Mouse (Mus musculus): ENCODE data around the gene Gjb3. TPM values are rescaled to one million over a fixed set of nuclear protein-coding genes. Genes with fewer than 3 reads are reported as not detected.

Gjb3 gene
- total RNA-seq (2014; rRNA removed) (not detected in 2 replicates), polyA plus RNA-seq (2012; rRNA removed) (not detected in 2 replicates)

DNA sequence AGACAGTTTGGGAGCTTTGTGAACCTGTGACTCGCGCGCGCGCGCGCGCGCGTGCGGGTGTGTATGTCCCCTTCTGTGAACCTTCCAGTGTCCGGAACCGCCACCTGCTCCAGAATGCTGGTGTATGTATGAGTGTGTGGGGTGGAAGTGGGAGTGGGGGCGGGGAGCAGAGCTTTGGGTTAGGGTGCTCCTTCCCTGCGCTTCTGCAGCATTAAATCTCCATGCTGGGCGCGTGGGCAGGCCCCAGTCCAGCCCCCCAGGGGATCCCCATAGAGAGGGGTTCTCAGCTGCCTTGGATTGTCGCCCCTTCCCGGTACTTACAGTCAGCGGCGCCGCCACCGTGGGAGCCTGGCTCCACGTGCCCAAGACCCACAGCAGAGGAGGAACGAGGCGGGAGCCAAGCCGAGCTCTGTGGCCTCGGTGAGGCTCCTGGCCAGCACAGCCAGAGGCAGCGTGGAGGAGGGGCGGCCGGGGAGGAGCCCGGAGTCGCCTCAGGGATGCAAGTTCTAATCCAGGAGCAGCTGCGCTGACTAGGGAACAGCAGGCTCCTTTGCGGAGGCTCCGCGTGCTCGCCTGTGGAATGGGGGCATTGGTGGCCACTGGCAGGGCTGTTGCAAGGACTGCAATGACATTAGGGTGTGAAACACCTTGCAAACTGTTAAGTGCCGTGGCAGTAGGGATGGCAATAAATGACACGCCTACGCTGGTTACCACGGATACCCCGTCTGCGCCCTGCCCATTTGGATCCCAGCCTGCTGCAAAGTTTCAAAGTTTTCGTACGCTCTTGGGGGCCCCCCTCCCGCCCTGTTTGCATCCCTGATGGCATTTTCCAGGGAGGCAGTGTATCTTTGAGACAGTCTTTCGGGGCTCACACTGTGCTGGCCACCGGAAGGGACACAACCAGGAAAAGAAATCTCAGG lies at the start of gene Gjb3:
Gene Gjb3, minus strand, starts transcription at position 664 of the 920 bp plus-strand sequence.
- TF ChIP-seq CTCF (IDR thresholded peaks at IDR 0.05; ENCODE audit: low read depth, low read length), result no peak
- no peak for TF ChIP-seq POLR2A (IDR thresholded peaks at IDR 0.05; ENCODE audit: extremely low read depth, insufficient read depth, low read length)
- peaks cover 2% of the 10 kb centered on the region; the same call in 1 of the 2 replicates for H3K27me3 ChIP-seq (ENCODE audit: control insufficient read depth, insufficient read depth, low read length)
- H3K4me3 ChIP-seq (ENCODE audit: insufficient read depth, low read depth, low read length), result no peak within 1 kb of the TSS
- DNase-seq (ENCODE audit: extremely low read depth, low read depth, low spot score), result no peak
- H3K9ac ChIP-seq (ENCODE audit: low read depth, low read length), result no peak within 1 kb of the TSS
- H3K4me1 ChIP-seq (ENCODE audit: control insufficient read depth, insufficient read depth, low read length), result no peaks in the 10 kb centered on the region
- H3K79me2 ChIP-seq (ENCODE audit: control insufficient read depth, insufficient read depth, low read length), result no peaks in the 10 kb centered on the region
- no peaks in the 10 kb centered on the region for H3K36me3 ChIP-seq (ENCODE audit: control insufficient read depth, insufficient read depth, low read length)
- 4% methylated on average over 49 of the region's 49 CpGs for WGBS
- no peak within 1 kb of the TSS for H3K27ac ChIP-seq (replicated peaks; ENCODE audit: insufficient read depth, low read depth, low read length)

DNA sequence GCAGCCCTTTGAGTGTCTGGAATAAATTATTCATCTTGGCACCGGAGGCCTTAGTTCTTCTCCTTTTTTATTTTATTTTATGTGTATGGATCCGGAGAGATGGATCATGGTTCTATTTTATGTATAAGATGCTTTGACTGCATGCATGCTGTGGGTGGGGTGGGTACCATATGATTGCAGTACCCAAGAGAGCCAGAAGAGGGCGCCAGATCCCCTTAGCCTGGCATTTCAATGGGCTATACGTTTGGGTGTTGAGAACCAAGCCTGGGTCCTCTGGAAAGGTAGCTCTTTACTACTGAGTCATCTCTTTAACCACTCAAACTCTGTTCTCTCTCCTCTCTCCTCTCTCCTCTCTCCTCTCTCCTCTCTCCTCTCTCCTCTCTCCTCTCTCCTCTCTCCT lies 46.7 kb upstream of the Gjb3 start:
- TF ChIP-seq POLR2A (IDR thresholded peaks at IDR 0.05; ENCODE audit: extremely low read depth, insufficient read depth, low read length) (no peak), CTCF (IDR thresholded peaks at IDR 0.05; ENCODE audit: low read depth, low read length) (peak; percentile 65)
- Histone ChIP-seq H3K36me3 (ENCODE audit: control insufficient read depth, insufficient read depth, low read length) (no peaks in the 10 kb centered on the region), H3K27ac (replicated peaks; ENCODE audit: insufficient read depth, low read depth, low read length) (no peak overlapping the region), H3K4me1 (ENCODE audit: control insufficient read depth, insufficient read depth, low read length) (no peaks in the 10 kb centered on the region), H3K79me2 (ENCODE audit: control insufficient read depth, insufficient read depth, low read length) (no peaks in the 10 kb centered on the region), H3K27me3 (ENCODE audit: control insufficient read depth, insufficient read depth, low read length) (no peaks in the 10 kb centered on the region; the same call in 1 of the 2 replicates), H3K9ac (ENCODE audit: low read depth, low read length) (no peak overlapping the region), H3K4me3 (ENCODE audit: insufficient read depth, low read depth, low read length) (no peak overlapping the region)
- no peak for DNase-seq (ENCODE audit: extremely low read depth, low read depth, low spot score)
- 30% methylated on average over 4 of the region's 4 CpGs for WGBS

DNA sequence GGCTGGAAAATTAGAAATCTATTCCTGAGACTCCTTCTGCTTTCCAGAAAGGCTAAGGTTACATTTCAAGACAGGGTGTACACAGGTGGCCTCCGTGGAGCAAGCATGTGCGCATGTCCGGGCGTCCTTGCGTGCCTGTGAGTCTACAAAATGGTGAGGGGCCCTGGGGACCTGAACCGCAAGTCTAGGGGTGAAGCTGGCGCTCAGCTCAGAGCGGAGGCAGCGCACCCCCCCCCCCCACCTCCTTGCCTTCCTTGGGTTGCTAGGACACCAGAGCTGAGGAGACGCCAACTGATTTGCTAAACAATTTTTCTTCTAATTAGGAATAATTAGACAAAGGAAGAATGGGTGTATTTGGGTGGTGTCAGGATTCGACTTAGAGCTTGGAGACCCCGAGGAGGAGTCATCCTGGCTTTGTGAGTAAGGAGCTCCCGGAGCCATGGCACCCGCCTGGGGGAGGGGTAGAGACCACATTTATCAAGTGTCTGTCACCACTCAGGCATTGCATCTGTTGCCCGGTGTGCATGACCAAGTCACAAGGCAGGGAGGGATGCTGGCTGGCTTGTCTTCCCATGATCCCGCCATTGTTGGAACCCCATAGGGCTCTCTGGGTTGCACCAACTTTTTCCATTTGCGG lies 45.0 kb upstream of the Gjb3 start:
- Histone ChIP-seq H3K36me3 (ENCODE audit: control insufficient read depth, insufficient read depth, low read length) (no peaks in the 10 kb centered on the region), H3K9ac (ENCODE audit: low read depth, low read length) (no peak overlapping the region), H3K27ac (replicated peaks; ENCODE audit: insufficient read depth, low read depth, low read length) (no peak overlapping the region), H3K4me3 (ENCODE audit: insufficient read depth, low read depth, low read length) (no peak overlapping the region), H3K79me2 (ENCODE audit: control insufficient read depth, insufficient read depth, low read length) (no peaks in the 10 kb centered on the region), H3K27me3 (ENCODE audit: control insufficient read depth, insufficient read depth, low read length) (no peaks in the 10 kb centered on the region), H3K4me1 (ENCODE audit: control insufficient read depth, insufficient read depth, low read length) (no peaks in the 10 kb centered on the region)
- 87% methylated on average over 17 of the region's 17 CpGs for WGBS
- DNase-seq (ENCODE audit: extremely low read depth, low read depth, low spot score), result no peak
- TF ChIP-seq POLR2A (IDR thresholded peaks at IDR 0.05; ENCODE audit: extremely low read depth, insufficient read depth, low read length) (no peak), CTCF (IDR thresholded peaks at IDR 0.05; ENCODE audit: low read depth, low read length) (no peak)

DNA sequence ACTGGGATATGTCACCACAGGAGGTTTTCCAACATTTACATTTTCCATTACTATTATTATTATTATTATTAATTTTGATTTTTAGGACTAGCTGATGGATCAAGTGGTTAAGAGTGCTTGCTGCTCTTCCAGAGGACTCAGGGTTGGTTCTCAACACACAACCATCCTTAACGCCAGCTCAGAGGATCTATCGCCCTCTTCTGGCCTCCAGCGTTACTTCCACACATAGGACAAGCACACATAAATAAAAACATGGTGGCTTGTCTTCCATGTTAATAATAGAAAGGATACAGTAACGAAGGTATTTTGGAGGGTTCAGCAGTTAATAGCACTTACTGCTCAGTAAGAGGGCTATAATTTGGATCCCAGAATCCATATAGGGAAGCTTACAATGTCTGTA lies 44.0 kb upstream of the Gjb3 start:
- no peak overlapping the region for H3K9ac ChIP-seq (ENCODE audit: low read depth, low read length)
- H3K27ac ChIP-seq (replicated peaks; ENCODE audit: insufficient read depth, low read depth, low read length), result no peak overlapping the region
- no peak overlapping the region for H3K4me3 ChIP-seq (ENCODE audit: insufficient read depth, low read depth, low read length)
- H3K36me3 ChIP-seq (ENCODE audit: control insufficient read depth, insufficient read depth, low read length), result no peaks in the 10 kb centered on the region
- H3K4me1 ChIP-seq (ENCODE audit: control insufficient read depth, insufficient read depth, low read length), result no peaks in the 10 kb centered on the region
- WGBS, result 70% methylated on average over 4 of the region's 4 CpGs
- no peak for DNase-seq (ENCODE audit: extremely low read depth, low read depth, low spot score)
- H3K79me2 ChIP-seq (ENCODE audit: control insufficient read depth, insufficient read depth, low read length), result no peaks in the 10 kb centered on the region
- no peak for TF ChIP-seq CTCF (IDR thresholded peaks at IDR 0.05; ENCODE audit: low read depth, low read length)
- TF ChIP-seq POLR2A (IDR thresholded peaks at IDR 0.05; ENCODE audit: extremely low read depth, insufficient read depth, low read length), result no peak
- no peaks in the 10 kb centered on the region for H3K27me3 ChIP-seq (ENCODE audit: control insufficient read depth, insufficient read depth, low read length)

DNA sequence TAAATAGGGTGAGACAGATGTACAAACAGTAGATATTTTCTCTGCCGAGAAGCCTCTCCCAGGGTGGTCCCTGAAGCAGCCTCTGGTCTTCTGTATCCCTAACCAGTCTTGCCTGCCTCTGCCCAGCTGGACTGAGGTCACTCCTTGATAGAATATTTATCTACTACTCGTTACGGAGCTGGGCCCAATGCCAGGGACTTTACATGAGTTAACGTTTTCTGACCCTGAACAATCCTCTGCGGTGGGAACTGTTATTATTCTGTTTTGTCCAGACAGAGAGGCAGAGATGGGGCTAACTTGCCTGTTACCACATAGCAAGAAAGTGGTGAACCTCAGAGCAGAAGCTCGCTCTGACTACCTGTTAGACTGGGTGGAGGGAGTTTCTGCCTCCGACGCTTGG lies 42.8 kb upstream of the Gjb3 start:
- WGBS, result 48% methylated on average over 8 of the region's 8 CpGs
- DNase-seq (ENCODE audit: extremely low read depth, low read depth, low spot score), result no peak
- no peaks in the 10 kb centered on the region for H3K27me3 ChIP-seq (ENCODE audit: control insufficient read depth, insufficient read depth, low read length)

More for the DNA sequence above, 42.8 kb upstream of the Gjb3 start:
- no peak for TF ChIP-seq CTCF (IDR thresholded peaks at IDR 0.05; ENCODE audit: low read depth, low read length)
- no peak for TF ChIP-seq POLR2A (IDR thresholded peaks at IDR 0.05; ENCODE audit: extremely low read depth, insufficient read depth, low read length)
- Histone ChIP-seq H3K9ac (ENCODE audit: low read depth, low read length) (no peak overlapping the region), H3K27ac (replicated peaks; ENCODE audit: insufficient read depth, low read depth, low read length) (no peak overlapping the region), H3K4me1 (ENCODE audit: control insufficient read depth, insufficient read depth, low read length) (no peaks in the 10 kb centered on the region), H3K79me2 (ENCODE audit: control insufficient read depth, insufficient read depth, low read length) (no peaks in the 10 kb centered on the region), H3K4me3 (ENCODE audit: insufficient read depth, low read depth, low read length) (no peak overlapping the region), H3K36me3 (ENCODE audit: control insufficient read depth, insufficient read depth, low read length) (no peaks in the 10 kb centered on the region)
